Mouse (Mus musculus) frontal cortex, adult 2 months (tissue): ENCODE results near the gene Pappa2. TPM values are rescaled to one million over a fixed set of nuclear protein-coding genes. Genes with fewer than 3 reads are reported as not detected.

Experiments used
- DNase-seq, 2 experiments: peaks; one replicate each; pipeline ENCODE4 v3.0.0; 2022; ENCODE audit warnings: low spot score in 1 of 2; ENCODE audit errors: extremely low spot score in 1 of 2
- polyA plus RNA-seq: library from polyadenylated mRNA; depleted of rRNA; stranded (reverse); fragments of >200 nt; gene quantifications from 2 replicates; pipeline ENCODE4 v1.2.3, GENCODE M21; 2012

Pappa2 gene
- polyA plus RNA-seq, 1 experiment, result 0.58 TPM

DNA sequence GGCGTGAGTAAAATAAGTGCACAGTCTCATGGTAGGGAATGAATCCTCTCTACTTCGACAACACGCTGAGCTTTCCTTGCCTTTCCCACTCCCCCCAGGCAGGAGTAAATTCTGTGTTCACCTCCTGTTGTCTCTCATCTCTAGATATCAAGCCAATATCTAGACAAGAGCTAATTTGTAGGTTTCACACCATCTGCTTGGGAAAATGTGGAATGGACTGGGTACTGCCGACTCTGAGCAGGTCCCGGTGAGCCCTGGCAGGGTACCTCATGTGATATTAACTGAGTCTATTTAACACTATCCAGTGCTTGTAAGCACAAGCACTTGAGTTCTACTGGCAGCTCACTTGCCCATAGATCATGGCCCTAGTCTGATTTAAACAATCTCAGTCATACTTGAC lies 64.7 kb downstream of the Pappa2 start:
- no peak for DNase-seq

DNA sequence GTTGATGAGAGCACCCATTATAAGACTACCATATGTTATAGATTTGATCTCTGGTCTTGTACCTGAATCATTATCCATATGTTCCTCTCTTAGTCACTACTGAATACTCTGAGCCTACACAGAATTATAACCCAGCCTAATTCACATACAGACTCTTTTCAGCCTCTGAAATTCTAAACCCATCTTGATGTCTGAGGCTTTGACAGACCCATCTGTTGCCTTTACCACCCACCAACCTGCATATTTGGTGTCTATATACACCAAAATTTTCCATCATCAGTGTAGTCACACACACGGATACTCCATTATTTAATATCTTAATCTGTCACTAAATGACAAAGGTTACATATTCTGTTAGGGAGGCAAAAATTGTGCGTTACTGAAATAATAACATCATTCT lies 69.6 kb downstream of the Pappa2 start:
- DNase-seq, result peak in 1 of 2 experiments; percentile 25

DNA sequence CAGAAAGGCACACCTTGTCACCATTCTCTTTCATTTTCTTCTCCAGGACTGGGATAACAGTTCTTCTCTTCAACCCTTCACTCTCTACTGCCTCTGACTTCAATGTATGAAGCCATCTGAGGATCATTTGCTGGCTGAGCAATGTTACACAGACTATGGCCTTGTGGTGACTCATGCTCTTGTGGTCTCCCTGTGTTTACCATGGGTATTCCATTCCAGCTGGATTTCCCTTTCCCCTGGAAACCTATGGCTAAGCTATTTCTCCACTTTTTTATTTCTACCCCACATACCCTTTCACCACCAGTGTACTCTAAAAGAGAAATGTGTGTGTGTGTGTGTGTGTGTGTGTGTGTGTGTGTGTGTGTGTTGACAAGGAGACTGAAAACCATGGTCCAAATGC lies 83.0 kb downstream of the Pappa2 start:
- DNase-seq, result no peak

DNA sequence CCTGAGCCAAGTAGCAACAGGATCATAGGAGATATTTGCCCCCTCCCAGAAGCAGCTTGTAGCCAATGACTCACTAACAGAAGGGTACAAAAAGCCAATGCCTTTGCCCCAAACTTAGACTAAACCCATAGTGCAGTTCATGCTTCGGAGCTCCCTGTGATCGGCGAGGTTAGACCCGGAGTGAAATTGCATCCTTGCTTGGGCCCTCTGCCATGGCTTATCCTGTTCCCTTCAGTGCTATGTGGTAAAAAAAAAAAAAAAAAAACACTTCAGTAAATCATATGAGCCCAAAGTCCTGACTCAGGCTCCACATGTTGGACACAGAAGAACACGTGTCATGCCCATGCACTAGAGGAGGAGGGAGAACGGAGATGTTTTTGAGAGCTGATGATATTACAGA lies 85.8 kb downstream of the Pappa2 start:
- DNase-seq, result no peak

DNA sequence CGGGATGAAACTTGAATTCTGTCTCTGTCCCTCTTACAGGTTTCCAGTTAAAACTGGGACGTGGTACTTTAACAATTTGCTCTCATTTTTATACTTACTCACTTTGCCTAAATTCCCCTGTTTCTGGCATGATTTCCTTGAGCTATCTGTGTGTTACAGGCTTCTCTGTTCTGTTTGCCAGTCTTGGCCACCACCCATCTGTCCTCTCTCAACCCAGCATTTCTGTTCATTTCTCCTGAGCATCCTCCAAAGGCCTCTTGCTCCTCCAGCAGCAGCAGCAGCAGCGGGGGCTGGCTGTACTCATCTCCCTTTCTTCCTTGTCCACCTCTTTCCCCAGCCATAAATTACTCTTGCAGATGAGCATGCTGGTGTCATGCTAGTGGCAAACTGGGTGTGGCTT lies 104.8 kb downstream of the Pappa2 start:
- DNase-seq, result peak in 1 of 2 experiments; percentile 17

DNA sequence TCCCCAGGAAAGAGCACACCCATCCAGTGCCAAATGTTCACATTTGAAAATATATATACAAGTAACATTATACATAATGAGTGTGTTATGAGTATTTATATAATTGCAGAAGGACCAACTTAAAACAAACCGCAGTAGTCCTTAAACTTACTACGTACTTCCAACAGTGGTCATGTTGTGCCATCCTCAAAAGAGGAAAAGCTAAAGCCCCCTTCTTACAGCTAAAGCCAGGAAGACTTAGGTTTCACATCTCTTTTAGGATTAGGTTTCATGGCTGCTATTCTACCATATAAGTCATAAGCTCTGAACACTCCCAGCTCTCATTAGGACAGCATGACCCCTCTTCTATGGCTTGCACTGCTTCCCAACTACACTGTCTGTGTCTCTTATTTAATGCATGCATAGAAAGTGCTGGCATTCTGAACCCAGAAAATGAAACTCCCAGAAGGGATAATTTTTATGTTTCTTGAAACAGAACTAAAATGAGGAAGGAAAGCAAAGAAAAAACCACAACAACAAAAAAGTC lies 105.7 kb downstream of the Pappa2 start:
- DNase-seq, result no peak

DNA sequence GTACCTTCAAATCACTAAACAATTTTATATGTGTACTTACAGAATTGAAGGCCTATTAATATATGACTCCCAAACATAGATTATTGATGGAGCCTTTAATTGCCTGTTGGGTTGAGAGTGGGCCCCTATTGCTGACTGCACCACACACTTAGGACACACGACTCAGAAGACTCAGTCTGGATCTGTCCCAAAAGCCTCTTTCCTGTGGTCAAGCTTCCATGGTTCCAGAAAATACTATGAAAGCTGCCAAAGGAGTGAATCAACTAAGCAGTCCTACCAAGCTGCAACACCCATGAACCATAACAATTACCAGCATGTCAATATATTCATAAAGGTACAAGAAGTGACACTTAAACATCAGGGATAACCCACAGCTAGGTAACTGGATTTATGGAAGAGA lies 106.7 kb downstream of the Pappa2 start:
- no peak for DNase-seq

DNA sequence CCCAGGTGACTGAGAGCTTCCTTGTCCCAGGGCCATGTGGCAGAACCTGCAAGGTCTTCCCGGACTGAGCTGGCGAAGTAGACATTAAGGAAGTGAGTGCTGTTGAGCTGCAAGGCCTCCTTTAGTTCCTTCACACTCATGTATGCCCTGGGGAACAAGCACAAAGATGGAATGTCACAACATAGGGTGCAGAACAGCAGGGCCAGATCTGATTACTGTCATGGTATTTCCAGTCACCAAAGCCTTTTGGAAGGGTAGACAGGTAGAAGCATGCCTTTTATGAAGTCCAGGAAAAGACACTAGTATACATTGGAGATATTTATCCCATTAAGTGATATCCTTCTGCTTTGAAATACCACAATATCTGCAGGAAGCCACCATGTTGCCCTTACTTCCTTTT lies 108.9 kb downstream of the Pappa2 start:
- no peak for DNase-seq

DNA sequence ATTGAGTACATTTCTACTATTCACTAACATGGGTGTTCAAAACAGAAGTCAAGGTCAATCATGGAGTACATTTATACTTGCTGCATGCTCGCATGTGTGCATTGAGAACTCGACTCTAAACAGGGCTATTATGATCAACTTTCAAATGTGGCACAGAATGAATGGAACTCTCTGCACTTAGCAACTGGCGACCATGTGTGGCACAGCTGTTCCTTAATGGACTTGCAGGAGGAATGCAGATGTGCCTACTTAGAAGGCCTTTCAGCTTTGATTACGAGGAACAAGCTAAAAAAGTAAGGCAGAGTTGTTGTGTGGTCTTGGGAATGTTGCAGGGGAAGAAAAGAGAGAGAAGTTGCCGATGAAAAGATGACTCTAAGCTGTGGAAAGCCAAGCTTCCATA lies 120.1 kb downstream of the Pappa2 start:
- DNase-seq, result no peak

DNA sequence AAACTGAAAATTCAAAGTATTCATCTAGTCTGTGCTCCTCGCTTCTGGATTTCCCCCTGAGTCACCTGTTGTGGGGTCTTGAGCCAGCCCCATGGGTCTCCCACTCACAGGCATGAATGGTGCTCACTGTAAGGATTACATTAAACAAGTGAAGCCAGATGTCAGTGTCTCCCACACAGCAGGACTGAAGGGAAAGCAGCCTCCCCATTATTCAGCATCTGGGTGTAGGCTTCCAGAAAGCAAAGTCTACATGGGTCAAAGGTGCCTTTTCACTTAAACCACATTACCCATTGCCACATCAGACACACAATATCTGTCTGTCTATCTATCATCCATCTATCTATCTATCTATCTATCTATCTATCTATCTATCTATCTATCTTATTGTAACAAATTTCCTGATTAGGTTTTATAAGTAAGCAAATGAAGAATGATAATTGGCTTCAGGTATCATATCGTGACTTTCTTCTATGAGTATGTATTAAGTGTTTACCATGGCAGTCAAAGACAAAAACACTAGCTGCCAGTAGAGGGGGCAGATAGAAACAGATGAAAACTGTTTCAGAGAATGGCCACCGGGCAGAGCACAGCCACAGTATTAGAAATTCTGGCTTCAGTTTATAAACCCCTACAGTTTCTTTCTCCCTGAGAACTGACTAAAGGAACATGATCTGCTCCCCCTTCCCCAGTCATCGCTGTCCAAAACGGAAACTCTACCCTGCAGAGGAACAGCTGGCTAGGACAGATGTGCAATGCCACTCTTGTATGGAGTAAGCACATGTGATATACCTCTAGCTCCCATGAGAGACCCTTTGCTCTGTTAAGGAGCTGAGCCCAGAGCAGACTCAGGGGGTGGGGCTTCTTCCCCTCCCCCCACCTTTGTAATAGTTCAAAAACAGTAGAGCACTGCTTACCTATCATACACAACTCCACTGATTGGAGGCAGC lies 126.1 kb downstream of the Pappa2 start:
- no peak for DNase-seq

DNA sequence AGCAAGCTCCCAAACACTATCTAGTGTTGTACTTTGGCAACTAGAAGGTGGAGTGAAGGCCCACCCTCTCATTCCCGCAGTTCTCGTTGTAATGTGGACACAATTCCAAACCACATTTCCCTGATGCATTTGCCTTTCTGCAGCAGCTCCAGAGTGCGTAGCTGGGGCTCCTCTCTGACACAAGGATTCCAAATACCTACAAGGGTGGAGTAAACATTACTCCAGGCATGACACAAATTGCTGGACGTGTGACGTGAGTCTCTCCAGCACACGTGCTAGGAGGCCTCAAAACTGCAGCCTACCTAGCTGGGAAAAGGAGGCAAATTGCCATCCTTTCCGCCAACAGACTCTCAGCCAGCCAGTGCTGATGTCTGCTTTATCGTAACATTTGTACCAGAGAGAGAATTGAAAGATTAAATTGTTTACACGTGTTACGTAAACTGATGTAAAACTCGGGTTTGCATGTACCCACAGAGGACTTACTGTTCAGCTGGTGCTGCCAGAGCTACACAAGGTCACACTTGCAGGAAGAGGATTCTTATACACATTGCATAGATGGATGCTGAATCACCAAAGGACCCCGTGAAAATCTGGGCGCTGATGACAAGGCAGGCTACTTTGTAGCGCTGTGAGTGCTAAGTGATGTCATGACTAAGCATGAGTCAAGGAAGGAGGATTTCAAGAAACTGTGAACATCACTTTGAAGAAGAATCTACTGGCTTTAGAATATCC lies 127.3 kb downstream of the Pappa2 start:
- DNase-seq, result peak in 1 of 2 experiments; percentile 49

DNA sequence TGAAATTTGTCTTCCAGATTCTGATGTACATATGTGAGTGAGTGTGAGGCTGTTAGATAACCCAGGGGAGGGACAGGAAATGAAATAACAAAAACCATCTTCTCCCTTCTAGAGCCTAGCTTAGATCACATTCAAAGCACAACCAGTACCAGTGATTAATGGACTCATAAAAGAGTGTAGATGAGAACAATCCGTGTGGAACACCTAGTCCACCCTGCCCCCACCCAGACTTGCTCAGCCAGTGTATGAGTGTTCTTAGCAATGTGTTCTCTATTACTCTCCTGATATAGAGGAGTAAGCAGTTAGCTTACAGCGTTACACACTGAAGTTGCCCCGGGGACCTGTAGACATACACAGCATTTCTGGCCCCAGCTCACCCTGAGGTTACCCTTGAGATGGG lies 129.8 kb downstream of the Pappa2 start:
- no peak for DNase-seq

DNA sequence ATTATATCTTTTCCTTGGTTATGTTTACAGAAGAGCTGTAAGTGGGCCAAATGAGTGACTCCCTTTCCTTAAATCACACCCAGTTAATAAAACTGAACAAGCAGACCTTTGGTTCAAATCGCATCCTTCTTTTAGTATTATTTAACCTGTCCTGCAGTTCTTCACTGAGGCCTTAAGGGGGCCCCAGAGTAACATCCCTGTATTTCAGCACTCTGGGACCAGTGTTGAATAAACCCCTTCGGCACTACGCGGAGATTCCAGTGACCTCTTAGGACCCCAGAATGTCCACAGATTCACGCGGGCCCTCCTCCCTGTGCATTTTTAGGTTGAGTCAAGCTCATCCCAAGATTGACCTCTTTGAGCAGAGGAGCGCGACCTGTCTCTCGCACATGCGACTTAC lies 135.7 kb downstream of the Pappa2 start:
- DNase-seq, result peak in 1 of 2 experiments; percentile 13

DNA sequence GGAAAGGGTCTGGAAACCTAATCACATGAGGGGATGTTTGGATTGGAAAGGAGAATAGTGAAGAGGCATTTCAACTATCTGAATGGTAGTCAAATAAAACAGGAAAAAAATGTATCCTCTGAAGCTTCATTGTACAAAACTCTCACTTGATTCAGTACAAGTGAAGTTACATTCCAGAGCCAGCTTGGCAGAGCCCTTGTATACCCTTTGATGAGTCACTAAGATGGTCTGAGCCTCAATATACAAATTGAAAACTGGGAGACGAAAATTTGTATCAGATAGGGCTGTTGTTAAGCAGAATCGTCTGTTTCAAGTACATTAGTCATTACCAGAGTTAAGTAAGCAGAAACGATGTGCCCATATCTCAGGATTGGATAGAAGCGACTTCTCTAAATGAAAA lies 143.1 kb downstream of the Pappa2 start:
- no peak for DNase-seq

DNA sequence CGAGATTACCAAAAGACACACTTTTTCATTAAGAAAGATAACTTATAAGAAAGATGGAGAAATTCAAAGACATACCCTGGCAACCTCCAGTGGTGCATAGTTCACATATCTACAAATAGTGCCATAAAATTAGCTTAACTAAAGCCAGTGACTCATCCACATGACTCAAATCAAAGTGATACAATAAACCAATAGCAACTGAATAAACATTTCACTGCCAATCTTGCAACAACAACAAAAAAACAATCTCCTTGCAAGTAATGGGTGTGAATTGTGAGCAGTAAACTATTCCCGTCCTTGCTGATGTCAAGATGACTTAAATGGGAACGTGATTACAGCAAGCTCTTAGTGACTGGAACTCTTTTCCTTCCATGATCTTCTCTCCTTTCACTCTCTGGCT lies 150.1 kb downstream of the Pappa2 start:
- DNase-seq, result no peak

DNA sequence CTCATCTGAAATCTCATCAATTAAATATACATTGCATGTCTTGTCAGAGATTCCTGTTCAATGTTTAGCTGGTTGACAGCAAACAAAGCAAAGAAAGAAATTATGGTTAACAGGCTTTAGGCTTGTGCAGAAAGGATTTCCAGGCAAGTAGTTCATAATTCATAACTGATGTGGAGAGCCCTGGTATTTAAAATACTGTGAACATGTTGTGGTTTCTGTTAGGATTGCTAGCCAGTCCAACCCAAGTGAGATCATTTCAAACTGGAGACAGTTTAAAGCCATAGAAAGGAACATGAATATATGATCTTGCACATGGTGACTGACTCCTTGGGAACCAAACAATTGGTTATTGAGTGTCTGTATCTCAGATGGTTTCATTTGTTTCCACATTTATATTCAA lies 152.4 kb downstream of the Pappa2 start:
- DNase-seq, result no peak

DNA sequence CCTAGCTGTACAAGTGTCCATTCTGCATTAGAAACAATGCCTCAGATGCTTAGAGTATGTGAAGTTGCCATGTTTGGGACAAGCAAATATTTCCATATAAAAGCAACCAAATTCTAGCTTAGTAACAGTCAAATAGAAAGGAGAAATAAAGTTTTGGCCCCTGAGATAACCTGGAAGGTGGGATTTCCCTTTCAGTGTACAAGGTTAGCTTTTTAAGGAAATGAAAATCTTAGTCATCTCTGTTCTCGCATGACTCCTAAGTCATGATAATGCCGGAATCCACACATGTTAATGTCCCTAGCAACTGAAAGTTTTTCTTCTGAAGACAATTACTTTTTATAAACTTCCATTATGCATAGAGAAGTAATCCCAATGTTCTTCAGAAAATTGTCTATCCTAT lies 160.6 kb downstream of the Pappa2 start:
- no peak for DNase-seq

DNA sequence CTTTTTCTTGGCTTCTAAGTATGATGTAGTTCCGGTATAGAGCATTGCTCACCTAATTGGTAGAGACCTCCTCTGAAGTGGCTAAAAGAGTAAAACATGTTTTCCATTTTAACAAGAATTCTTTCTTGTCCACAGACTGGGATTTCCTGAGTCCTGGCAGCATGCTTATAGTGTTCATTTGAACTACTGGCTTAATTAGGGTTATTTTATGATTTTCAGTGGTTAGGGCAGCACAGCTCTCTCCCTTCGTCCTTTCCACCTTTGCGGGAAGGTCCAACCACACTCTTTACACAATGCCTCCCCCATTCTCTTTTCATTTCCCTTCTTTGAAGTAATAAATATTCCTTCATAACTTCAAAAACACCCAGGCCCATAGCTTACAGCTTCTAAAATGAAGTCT lies 163.8 kb downstream of the Pappa2 start:
- no peak for DNase-seq

DNA sequence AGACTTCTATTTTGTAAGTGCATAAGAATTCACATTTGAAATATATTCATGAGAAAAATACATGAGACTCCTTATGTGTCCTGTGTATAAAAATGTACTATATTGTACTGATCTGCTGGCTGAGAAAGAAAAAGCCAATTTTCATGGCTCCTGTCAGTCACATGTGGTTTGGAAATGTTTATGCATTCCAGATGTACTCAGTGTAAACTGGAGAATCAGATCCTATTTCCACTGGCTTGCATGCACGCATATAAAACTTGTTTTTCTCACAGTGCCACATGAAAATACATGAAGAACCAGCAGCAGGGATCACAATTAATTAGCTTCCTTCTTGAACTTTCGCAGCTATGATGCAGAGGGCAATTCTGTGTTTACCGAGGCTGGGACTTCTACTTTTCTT lies 168.4 kb downstream of the Pappa2 start:
- no peak for DNase-seq

DNA sequence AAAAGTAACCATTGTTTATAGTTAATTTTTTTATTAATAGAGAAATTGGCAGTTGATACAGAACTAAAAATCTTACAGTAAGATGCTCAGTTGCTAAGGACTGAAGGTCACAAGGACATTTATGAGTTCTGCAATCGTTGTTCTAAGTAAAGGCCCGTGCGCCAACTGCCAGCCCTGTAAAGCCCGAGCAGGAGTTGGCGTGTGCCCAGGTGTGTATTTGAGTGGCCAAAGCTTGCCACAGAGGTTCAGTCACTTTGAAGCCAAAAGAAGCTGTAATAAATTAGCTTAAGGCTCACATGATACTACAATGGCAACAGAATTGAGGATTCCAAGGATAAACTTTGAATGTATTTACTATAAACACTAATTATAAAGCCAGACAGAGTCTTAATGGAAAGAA lies 204.8 kb downstream of the Pappa2 start:
- no peak for DNase-seq

DNA sequence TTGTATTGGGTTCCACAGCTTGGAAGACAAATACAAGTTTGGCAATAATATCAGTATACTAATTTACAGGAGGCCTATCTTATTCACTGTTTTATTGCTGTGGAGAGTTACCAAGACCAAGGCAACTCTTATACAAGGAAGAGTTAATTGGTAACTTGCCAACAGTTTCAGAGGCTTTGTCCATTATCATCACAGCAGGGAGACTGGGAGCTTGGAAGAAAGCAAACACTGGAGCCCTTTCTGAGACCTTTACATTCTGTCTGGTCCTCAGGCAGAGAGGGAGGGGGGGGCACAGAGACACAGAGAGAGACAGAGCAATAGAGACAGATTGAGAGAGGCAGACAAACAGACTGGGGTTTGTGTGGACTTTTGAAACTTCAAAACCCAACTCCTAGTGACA lies 207.2 kb downstream of the Pappa2 start:
- no peak for DNase-seq

DNA sequence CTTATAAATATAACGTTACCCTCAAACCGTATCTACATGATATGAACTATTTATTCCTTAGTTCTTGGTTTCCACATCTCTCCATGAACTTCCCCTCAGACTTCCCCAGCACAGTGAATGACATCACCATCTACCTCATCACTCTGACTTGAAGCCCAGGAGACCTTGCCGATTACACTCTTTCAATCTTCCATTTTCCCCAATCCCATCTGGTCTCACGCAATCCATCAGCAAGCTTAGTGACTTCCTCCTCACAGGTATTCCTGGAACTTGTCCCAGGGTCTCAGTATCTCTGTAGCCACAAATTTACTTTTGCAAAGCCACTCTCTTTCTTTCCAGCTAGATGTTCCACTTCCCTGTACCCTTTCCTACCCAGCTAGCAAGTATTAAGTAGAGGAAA lies 209.5 kb downstream of the Pappa2 start:
- no peak for DNase-seq
